ENCODE assay signal across 8 mouse cellular contexts in the genomic region with DNA sequence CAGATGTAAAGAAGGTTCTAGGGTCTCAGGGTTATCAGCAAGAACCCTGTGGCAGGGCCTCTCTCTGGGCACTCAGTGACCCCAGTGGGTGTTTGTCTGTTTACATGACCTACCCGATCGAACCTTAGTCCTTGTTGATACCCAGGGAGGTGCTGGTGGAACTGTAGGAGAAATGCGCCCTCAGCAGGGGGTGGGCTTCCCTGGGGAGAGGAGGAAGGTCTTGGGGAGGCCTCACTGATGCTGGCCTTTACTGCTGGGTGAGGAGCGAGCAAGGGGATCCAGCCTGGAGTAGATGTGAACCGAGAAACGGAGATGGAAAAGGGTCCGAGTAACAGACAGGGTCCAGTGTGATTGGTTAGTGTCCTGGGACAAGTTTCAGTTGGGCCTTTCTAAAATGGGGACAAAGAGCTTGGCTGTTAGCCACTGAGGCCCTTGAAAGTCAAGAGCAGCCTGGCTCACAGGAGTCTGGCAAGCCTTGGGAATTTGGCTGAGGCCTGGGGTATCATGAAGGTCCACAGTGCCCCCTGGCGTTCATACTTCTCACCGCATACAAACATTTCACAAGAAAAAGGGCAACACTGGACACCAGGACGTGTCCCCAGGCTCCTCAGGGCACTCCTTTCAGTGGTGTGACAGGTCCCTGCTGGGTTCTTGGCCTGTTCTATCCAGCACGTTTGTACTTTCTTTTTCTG. TPM values are rescaled to one million over a fixed set of nuclear protein-coding genes. Genes with fewer than 3 reads are reported as not detected.
DNase-seq lines count a peak whose midpoint lies in the region; ATAC-seq lines count a peak whose summit lies in the region.

No protein-coding gene starts in this region.

- no peak overlapping the region for H3K9ac ChIP-seq in hindbrain, embryonic 15.5 days

- no peak overlapping the region for H3K27ac ChIP-seq in hindbrain, embryonic 15.5 days (replicated peaks)

- DNase-seq in NIH3T3 (ENCODE audit: low read depth) = peak; percentile 95
- peak; percentile 94 to 96 for DNase-seq in cerebellum, postnatal 14 days
- DNase-seq in frontal cortex, postnatal 36 days (ENCODE audit: low spot score in 2 of 2) = peak; percentile 83 to 90
- peak; percentile 80 to 85 for DNase-seq in layer of hippocampus, postnatal 36 days
- peak; percentile 89 for DNase-seq in lung, postnatal 25 days (ENCODE audit: low spot score)
- peak; percentile 97 for DNase-seq in retina, embryonic 14.5 days (ENCODE audit: low spot score)
- peak; percentile 80 for DNase-seq in thymus, postnatal 4 days

- H3K9me3 ChIP-seq in hindbrain, embryonic 15.5 days = no peaks in the 10 kb centered on the region

- H3K27me3 ChIP-seq in hindbrain, embryonic 15.5 days = no peaks in the 10 kb centered on the region

- H3K36me3 ChIP-seq in hindbrain, embryonic 15.5 days = peaks cover 17% of the 10 kb centered on the region

- no peak overlapping the region for H3K4me2 ChIP-seq in hindbrain, embryonic 15.5 days

- no peak overlapping the region for H3K4me3 ChIP-seq in hindbrain, embryonic 15.5 days

- ATAC-seq in hindbrain, embryonic 15.5 days (ENCODE audit: low FRiP score, low read depth) = peak; percentile 82

- WGBS in hindbrain, embryonic 15.5 days = 36% methylated on average over 11 of the region's 11 CpGs

- H3K4me1 ChIP-seq in hindbrain, embryonic 15.5 days (replicated peaks) = 0 out of 2 replicates have a peak, but pooled peaks cover 9% of the 10 kb centered on the region

RNA-seq across cellular contexts. Expression of gene Xrcc6, which starts 1.9 kb away (rescaled TPM):
- polyA plus RNA-seq in hindbrain, embryonic 15.5 days (2015; fragmentation: Nextera tagmentation; extraction: Ambion mirVana) = 40.8 and 43.4 TPM in 2 replicates
- total RNA-seq in layer of hippocampus, postnatal 36 days (2021) = 10 to 100 TPM; 25.5 to 27.2 TPM

RNA-seq across cellular contexts. Expression of gene 1700029P11Rik, which starts 9.2 kb away (rescaled TPM):
- polyA plus RNA-seq in hindbrain, embryonic 15.5 days (2015; fragmentation: Nextera tagmentation; extraction: Ambion mirVana) = not detected in 2 replicates
- total RNA-seq in layer of hippocampus, postnatal 36 days (2021) = not detected

RNA-seq across cellular contexts. Expression of gene Pmm1, which starts 28.8 kb away (rescaled TPM):
- 102 and 108 TPM in 2 replicates for polyA plus RNA-seq in hindbrain, embryonic 15.5 days (2015; fragmentation: Nextera tagmentation; extraction: Ambion mirVana)
- 100 to 1,000 TPM; 209 to 220 TPM for total RNA-seq in layer of hippocampus, postnatal 36 days (2021)

RNA-seq across cellular contexts. Expression of gene Desi1, which starts 44.1 kb away (rescaled TPM):
- polyA plus RNA-seq in hindbrain, embryonic 15.5 days (2015; fragmentation: Nextera tagmentation; extraction: Ambion mirVana) = 52.6 and 55.1 TPM in 2 replicates
- total RNA-seq in layer of hippocampus, postnatal 36 days (2021) = 100 to 1,000 TPM; 111 to 116 TPM

RNA-seq across cellular contexts. Expression of gene Csdc2, which starts 53.0 kb away (rescaled TPM):
- 213 and 253 TPM in 2 replicates for polyA plus RNA-seq in hindbrain, embryonic 15.5 days (2015; fragmentation: Nextera tagmentation; extraction: Ambion mirVana)
- 10 to 100 TPM; 74.5 to 77.1 TPM for total RNA-seq in layer of hippocampus, postnatal 36 days (2021)
